Mouse (Mus musculus) layer of hippocampus, adult 8-10 months (tissue): Measurements from ENCODE around the gene Zeb2. TPM values are rescaled to one million over a fixed set of nuclear protein-coding genes. Genes with fewer than 3 reads are reported as not detected.
"Not testable (repeated sequence)": the region's sequence is repeated elsewhere in the genome, so short reads cannot be mapped to it uniquely, and the experiment has no call there.

ENCODE experiments used
- DNase-seq, 2 experiments: peaks; one replicate each; pipeline ENCODE4 v3.0.0; 2022; ENCODE audit warnings: low spot score in 2 of 2
- total RNA-seq, 4 experiments: library from RNA; stranded (reverse); gene quantifications; 2 replicates each; pipeline ENCODE4 v1.2.4; 2022

The Zeb2 gene
- total RNA-seq, 4 experiments from 2014 or later = 346 to 374 (median 360) TPM

DNA sequence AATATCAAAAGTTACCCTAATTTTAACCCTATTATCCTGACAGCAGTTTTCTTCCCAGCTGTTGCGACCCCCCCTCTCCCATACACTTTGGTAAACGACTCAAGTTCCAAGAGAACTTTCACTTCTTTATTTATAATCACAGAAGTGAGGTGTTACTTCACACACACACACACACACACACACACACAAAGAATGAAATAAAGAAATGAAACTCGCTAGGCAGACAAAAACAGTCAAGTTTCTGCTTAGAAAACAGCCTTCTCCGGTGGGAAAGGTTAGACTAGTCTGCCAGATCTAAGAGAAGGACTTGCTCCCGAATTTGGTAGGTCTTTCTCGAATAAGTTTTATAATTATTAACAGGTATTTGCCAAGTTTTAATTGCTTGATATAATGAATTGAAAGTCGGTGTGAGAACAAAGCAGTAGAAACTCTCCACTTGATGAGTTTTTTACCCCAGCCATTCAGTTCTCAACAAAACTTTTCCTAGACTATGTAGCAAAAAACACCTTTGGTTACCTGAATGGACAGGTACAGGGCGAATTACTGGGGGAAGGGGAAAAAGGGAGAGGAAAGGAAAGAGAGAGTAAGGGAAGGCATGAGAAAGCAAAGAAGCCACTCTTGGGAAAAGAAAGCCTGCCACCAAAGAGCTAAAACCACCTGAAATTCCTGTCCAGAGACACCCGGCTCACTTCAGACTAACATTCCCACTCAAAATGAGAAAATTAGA lies 5.0 kb downstream of the Zeb2 start:
- no peak for DNase-seq

DNA sequence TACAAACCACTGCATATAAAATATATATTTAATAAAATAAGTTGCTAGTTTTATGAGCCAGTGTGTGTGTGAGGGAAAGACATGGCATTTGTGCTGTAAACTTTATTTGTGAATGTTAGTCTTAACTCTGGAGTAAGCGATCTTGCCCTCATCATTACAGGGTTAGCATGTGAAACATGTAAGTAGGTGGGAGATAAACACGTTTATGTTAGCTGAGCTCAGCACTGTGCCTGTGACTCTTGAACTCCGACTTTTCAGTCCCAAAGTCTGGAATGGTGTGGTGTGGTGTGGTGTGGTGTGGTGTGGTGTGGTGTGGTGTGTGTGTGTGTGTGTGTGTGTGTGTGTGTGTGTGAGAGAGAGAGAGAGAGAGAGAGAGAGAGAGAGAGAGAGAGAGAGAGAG lies 5.6 kb downstream of the Zeb2 start:
- DNase-seq = not testable (repeated sequence)

DNA sequence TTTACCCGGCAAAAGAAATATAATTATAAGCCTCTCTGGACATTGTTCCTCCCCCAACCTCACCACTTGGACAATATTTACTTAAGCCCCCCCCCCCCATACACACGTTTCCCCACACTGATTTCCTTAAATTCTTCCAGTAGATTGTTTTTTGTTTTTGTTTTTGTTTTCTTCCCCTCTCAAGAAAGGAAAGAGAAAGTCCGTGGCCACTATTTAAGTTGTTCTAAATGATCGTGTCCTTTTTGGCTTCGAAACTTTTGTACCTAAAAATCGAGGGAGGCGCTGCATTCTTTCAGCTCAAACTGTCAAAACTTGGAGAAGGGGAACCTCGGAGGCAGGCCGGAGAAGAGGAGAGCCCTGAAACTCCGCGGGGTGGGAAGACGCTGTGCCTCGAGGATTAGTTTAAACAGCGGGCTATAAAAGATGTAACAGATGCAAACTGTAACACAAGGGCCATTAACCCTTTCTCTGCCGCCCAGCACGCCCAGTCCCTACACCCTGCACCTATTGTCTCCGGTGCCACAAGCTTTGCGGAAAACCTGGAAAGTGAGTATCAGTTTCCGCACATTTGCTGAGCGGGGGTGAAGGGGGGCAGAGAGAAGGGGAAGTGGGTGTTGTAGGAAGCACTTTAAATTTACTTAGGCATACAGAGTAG lies 6.3 kb downstream of the Zeb2 start:
- no peak for DNase-seq

- no peak for DNase-seq
These were observed 7.0 kb downstream of the Zeb2 start for GRCm38 (mm10) chr2:45109951-45110756.

DNA sequence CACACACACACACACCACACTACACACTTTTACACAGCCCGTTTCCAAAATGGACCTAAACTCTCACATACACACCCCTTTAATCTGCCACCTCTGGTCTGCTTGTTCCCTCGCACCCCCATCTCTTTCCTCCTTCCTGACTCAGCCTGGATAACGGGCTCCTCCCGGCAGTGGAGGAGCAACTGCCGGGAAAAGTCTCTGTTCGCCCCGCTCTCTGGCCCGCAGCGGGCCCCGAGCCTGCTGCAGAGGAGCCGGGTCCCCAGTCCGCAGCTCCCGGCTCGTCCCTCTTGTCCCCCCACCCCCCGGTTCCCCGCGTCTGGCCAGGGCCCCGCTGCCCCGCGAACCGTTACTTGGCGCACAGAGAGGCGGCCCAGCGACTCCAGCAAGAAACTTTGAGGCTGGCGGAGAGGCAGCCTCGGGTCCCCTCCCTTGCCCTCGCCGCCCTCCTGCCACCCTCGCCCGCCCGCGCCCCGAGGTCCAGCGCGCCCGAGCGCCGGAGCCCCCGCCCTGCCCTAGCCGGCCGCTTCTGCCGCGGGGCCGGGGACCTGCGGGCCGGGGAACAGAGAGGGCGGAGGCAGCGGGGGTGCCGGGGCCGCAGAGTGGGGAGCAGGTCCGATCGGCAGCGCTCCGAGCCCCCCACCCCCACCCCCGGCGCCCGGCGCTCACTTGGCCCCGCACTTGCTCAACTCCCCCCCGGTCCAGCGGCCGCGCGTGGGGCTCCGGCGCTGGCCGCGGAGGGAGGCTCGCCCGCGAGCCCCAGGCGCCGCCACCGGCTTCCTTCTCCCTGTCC lies 7.8 kb downstream of the Zeb2 start:
- DNase-seq = no peak

DNA sequence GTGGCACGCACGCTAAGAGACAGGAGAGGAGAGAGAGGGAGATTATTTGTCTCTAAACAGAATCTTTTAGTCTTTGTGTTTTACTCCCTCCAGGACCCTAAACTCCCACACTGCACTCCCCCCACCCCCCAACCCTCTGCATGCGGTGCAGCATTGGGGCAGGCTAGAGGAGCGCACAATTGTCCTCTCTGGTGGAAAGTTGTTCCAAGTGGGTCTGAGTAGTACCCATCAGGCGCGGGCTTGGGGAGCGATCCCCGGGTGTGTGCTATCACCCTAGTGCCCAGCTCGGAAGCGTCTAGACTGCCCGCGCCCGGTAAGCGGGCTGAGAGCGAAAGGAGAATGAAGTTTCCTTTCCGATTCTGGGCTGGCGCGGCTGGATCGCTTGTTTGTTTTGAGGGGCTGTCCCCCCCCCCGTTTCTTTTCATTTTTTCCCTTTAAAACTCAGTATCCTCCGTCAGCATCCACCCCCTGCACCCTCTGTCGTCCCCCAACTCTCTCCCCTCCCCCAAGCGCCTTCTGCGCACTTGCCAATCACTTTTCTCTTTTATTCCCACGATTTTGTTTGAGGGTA lies 8.6 kb downstream of the Zeb2 start:
- no peak for DNase-seq

GRCm38 (mm10) chr2:45107555-45107954 lies 9.6 kb downstream of the Zeb2 start:
- no peak for DNase-seq

DNA sequence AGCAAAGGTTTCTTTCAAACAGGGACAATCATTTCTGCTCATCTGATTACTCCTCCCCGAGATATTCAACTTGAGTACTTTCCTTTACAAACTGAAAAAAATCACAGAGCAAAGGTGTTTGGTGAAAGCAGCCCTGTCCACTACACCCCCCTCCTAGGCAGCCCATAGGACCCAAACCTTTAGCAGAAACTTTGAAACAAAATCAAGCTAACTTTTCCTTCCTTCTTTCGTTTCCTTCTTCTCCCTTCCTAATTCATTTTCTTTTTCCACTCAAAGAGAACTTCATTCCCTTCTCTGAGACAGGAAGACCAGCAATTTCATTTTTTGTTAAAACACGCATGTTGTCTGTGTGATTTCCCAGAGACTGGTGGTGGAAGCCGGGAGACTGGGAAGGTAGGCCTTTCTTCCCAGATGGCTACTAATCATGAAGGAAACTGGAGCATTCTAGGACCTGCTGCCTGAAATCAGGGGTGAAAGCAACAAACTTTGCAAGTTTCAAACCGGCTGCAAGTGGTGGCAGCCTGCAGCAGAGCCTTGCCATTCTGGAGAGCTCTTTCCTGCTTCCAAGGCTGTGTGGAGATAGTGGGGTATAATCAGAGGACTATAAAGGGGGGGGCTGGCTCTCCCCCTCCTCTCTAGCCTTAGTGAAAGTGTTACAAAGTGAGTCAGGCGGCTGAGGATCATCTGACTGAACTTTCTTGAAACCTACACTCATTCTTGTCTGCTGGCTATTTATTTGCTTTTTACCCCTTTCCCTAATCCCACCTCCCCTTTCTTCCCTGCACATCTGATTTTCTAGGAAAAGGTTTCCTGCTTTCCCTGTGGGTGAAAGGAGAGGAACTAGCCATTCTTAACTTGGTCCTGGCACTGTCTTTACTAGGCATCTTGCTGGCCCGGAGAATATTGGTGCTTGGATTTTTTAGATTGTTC lies 11.0 kb downstream of the Zeb2 start:
- DNase-seq = peak in 1 of 2 experiments; percentile 4

GRCm38 (mm10) chr2:45105281-45105721 lies 11.9 kb downstream of the Zeb2 start:
- DNase-seq = no peak

DNA sequence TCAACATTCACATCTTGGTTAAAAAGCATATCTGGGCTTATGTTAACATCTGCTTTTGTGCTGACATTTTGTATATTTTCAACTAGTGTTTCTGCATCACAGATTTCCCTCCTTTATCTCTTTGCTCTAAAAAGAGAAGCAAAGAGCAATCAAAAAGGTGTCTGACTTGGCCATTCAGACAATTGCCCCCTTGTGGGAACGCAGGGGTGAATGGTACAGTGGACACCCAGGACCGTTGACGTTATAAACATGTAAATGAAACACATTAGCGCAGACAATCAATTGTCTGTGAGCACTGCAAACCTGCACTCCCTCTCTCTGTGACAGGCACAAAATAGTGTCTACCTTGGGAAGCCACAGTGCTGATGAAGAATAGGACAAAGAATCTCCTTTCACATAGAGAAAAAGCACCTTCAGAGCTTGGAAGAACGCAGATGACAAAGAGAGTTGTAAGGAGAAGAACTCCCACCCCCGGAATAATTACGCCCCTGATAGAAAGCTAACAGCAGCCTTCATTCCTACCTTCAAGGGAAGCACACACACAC lies 12.6 kb downstream of the Zeb2 start:
- DNase-seq = no peak

- no peak for DNase-seq
These were observed 13.1 kb downstream of the Zeb2 start for GRCm38 (mm10) chr2:45104066-45104465.

- DNase-seq = no peak
These were observed 13.9 kb downstream of the Zeb2 start for GRCm38 (mm10) chr2:45103021-45103983.

DNA sequence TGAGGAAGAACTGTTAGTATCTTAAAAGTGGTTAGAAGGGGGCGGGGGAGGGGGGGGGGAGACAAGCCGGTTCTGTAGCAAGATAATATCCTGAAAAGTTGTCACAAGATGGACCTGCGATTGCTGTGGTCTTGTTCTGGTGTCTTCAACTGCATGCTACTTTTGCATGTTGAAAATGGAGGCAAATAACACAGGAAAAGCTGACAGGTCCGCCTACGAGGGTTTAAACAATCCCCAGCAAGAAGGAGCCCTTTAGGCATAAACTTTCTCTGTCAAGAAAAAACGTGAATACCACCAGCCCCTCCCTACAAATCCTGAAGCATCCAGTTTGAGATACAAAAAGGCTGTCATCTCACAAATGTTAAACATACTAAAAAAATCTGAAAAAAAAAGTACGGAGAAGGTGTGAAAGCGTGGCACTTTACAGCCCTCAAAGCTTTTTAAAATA lies 15.0 kb downstream of the Zeb2 start:
- DNase-seq = no peak

DNA sequence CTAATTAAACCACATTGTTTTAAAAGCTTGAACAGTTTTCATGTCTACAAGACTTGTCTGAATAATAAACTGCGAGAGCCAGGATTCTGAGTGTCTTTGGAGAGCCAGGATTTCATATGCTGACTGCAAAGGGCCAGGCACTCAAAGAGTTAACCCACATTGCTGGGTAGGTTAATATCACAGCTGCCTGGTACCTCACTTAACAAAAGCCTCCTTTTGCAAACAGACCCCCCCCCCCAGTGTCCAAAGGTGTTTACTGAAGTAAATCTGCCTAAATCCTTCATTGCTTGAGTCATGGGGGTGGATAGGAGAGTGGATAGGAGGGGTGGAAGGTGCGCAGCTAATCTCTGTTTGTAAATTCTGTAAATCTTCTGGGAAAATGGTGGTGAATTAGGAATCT lies 15.6 kb downstream of the Zeb2 start:
- DNase-seq = no peak

- DNase-seq = no peak
These were observed 16.2 kb downstream of the Zeb2 start for GRCm38 (mm10) chr2:45101040-45101439.

- no peak for DNase-seq
These were observed 16.6 kb downstream of the Zeb2 start for GRCm38 (mm10) chr2:45100628-45101027.

DNA sequence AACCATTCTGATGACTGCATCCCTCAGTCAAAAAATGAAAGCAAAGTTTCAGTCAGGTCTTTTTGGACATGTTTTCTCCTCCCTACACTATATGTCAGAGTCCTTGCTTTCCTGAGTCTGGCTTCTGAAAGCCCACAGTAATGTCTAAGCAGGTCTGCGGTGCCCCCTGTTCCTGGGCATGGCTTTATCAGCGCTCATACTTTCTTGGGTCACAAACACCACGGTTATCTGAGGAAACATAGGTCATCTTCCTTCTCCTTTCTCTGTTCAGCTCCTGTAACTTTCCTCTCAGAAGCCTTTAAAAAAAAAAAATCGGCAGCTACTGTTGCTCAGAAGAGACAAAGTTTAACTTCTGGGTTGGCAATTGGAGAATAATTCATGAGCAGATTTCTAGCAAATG lies 17.2 kb downstream of the Zeb2 start:
- DNase-seq = no peak

GRCm38 (mm10) chr2:45099081-45099480 lies 18.1 kb downstream of the Zeb2 start:
- DNase-seq = no peak
